Mouse (Mus musculus) CH12.LX (cell line): ENCODE data around the gene Nsun2. TPM values are rescaled to one million over a fixed set of nuclear protein-coding genes. Genes with fewer than 3 reads are reported as not detected.

Experiments
- DNase-seq: peaks from one replicate; pipeline ENCODE4 v3.0.0-alpha.2; 2013; ENCODE audit errors: extremely low read depth
- H3K27ac ChIP-seq: 2 replicates; pipeline ENCODE4 v1.5.1; 2012; ENCODE audit warnings: low read depth, mild to moderate bottlenecking, control low read depth, moderate library complexity; ENCODE audit not compliant: insufficient read depth
- H3K27me3 ChIP-seq: replicated peaks from 2 replicates; pipeline ENCODE3; 2012; ENCODE audit warnings: inconsistent platforms
- H3K36me3 ChIP-seq, 2 experiments: replicated peaks in 1 of 2; 2 replicates each; pipeline versions ENCODE3 to v1.6.1; 2012; ENCODE audit warnings: inconsistent platforms in 1 of 2, low read length in 1 of 2, mild to moderate bottlenecking in 1 of 2, mixed read lengths in 1 of 2, moderate library complexity in 1 of 2; ENCODE audit not compliant: control insufficient read depth in 1 of 2, insufficient read depth in 1 of 2
- H3K4me1 ChIP-seq, 2 experiments: 2 replicates each; pipeline ENCODE4 v1.6.1; 2012; ENCODE audit warnings: inconsistent platforms in 1 of 2, moderate library complexity in 1 of 2; ENCODE audit not compliant: insufficient read depth in 2 of 2, control insufficient read depth in 1 of 2
- H3K4me2 ChIP-seq: 2 replicates; pipeline ENCODE4 v1.6.1; 2012; ENCODE audit warnings: low read depth, mild to moderate bottlenecking, control low read depth; ENCODE audit not compliant: poor library complexity, insufficient read depth, severe bottlenecking
- H3K4me3 ChIP-seq, 3 experiments: fragments of 150-350 bp in 1 of 3; sonication (generic) in 1 of 3; replicated peaks in 1 of 3; 2 replicates each; pipeline versions ENCODE3 to v1.5.1; 2011 to 2012; ENCODE audit warnings: low read depth in 2 of 3, low read length in 2 of 3, mild to moderate bottlenecking in 2 of 3, moderate library complexity in 2 of 3, control low read depth in 1 of 3, improper control_type of control experiment in 1 of 3, inconsistent platforms in 1 of 3, mixed read lengths in 1 of 3; ENCODE audit not compliant: poor library complexity in 1 of 3
- H3K79me2 ChIP-seq: replicated peaks from 2 replicates; pipeline ENCODE4 v1.6.1; 2012; ENCODE audit warnings: mild to moderate bottlenecking, moderate library complexity; ENCODE audit not compliant: control insufficient read depth, poor library complexity, insufficient read depth, severe bottlenecking; ENCODE audit errors: extremely low read depth
- H3K9ac ChIP-seq: 2 replicates; pipeline ENCODE4 v1.6.1; 2012; ENCODE audit warnings: low read depth, mild to moderate bottlenecking, control low read depth, moderate library complexity; ENCODE audit not compliant: insufficient read depth
- H3K9me3 ChIP-seq: replicated peaks from 2 replicates; pipeline ENCODE3; 2012; ENCODE audit warnings: low read length, inconsistent platforms, mixed read lengths
- ELF1 ChIP-seq: IDR thresholded peaks from 2 replicates; pipeline ENCODE4 v1.6.1; 2014; ENCODE audit warnings: low read depth, mild to moderate bottlenecking, inconsistent platforms, low read length, improper control_type of control experiment
- EP300 ChIP-seq: IDR thresholded peaks from 2 replicates; pipeline ENCODE4 v1.6.1; 2011; ENCODE audit warnings: low read length, improper control_type of control experiment
- ETS1 ChIP-seq: conservative IDR thresholded peaks from 2 replicates; pipeline ENCODE4 v1.6.1; 2012; ENCODE audit warnings: low read depth, mild to moderate bottlenecking, inconsistent platforms, low read length, improper control_type of control experiment, moderate library complexity
- GABPA ChIP-seq: IDR thresholded peaks from 2 replicates; pipeline ENCODE4 v1.6.1; 2012; ENCODE audit warnings: low read depth, low read length, improper control_type of control experiment, inconsistent platforms; ENCODE audit not compliant: insufficient replicate concordance
- JUN ChIP-seq: IDR thresholded peaks from 2 replicates; pipeline ENCODE4 v1.6.1; 2011; ENCODE audit warnings: low read depth, mild to moderate bottlenecking, low read length, improper control_type of control experiment, moderate library complexity; ENCODE audit not compliant: insufficient read depth
- MAZ ChIP-seq: IDR thresholded peaks from 2 replicates; pipeline ENCODE4 v1.6.1; 2012; ENCODE audit warnings: low read depth, mild to moderate bottlenecking, inconsistent platforms, low read length, improper control_type of control experiment, moderate library complexity
- MXI1 ChIP-seq: IDR thresholded peaks from 2 replicates; pipeline ENCODE4 v1.6.1; 2011; ENCODE audit warnings: mild to moderate bottlenecking, low read depth, low read length, improper control_type of control experiment
- NELFE ChIP-seq: IDR thresholded peaks from 2 replicates; pipeline ENCODE4 v1.6.1; 2011; ENCODE audit warnings: low read depth, low read length, improper control_type of control experiment
- POLR2AphosphoS2 ChIP-seq: IDR thresholded peaks from 2 replicates; pipeline ENCODE4 v1.6.1; 2011; ENCODE audit warnings: low read depth, low read length, improper control_type of control experiment
- TCF12 ChIP-seq: IDR thresholded peaks from 2 replicates; pipeline ENCODE4 v1.6.1; 2014; ENCODE audit warnings: low read depth, mild to moderate bottlenecking, inconsistent platforms, low read length, improper control_type of control experiment
- UBTF ChIP-seq: IDR thresholded peaks from 2 replicates; pipeline ENCODE4 v1.6.1; 2012; ENCODE audit warnings: low read depth, mild to moderate bottlenecking, inconsistent platforms, low read length, improper control_type of control experiment, moderate library complexity
- USF1 ChIP-seq: IDR thresholded peaks from 2 replicates; pipeline ENCODE4 v1.6.1; 2014; ENCODE audit warnings: low read depth, mild to moderate bottlenecking, inconsistent platforms, low read length, improper control_type of control experiment
- USF2 ChIP-seq: conservative IDR thresholded peaks from 2 replicates; pipeline ENCODE4 v1.6.1; 2011; ENCODE audit warnings: low read depth, low read length, improper control_type of control experiment
- ZC3H11A ChIP-seq: IDR thresholded peaks from 2 replicates; pipeline ENCODE4 v1.6.1; 2012; ENCODE audit warnings: low read depth, mild to moderate bottlenecking, inconsistent platforms, low read length, improper control_type of control experiment
- ZMIZ1 ChIP-seq: IDR thresholded peaks from 2 replicates; pipeline ENCODE4 v1.6.1; 2012; ENCODE audit warnings: low read depth, mild to moderate bottlenecking, inconsistent platforms, low read length, improper control_type of control experiment
- ZNF384 ChIP-seq: IDR thresholded peaks from 2 replicates; pipeline ENCODE4 v1.6.1; 2012; ENCODE audit warnings: low read depth, low read length, improper control_type of control experiment, inconsistent platforms
- dilution Hi-C: fragments of 300-500 bp; cut with MboI; formaldehyde crosslinking; loops from 2 replicates; pipeline ENCODE4 v1.14.3; 2020; ENCODE audit warnings: low sequenced_read_pairs; ENCODE audit not compliant: extremely low pct_unique_long_range_greater_than_20kb, extremely low pct_ligation_motif_present
- in situ Hi-C: fragments of 300-500 bp; cut with MboI; formaldehyde crosslinking; loops from 3 replicates; pipeline ENCODE4 v1.14.3; 2019; ENCODE audit warnings: low sequenced_read_pairs, low pct_ligation_motif_present, low pct_unique_long_range_greater_than_20kb, mixed read lengths
- polyA plus RNA-seq: library from polyadenylated mRNA; unstranded; fragments of >175 nt; gene quantifications from 2 replicates; pipeline ENCODE4 v1.2.1, GENCODE M21; 2012; ENCODE audit warnings: low read depth; ENCODE audit not compliant: insufficient read length
- total RNA-seq, 2 experiments: library from RNA; depleted of rRNA; stranded (reverse); fragments of 300-350 nt in 1 of 2; fragments of >200 nt in 1 of 2; gene quantifications; 2 replicates each; pipeline ENCODE4 v1.2.3; 2012 to 2014

The Nsun2 gene
- total and polyA plus RNA-seq, 3 experiments, result 178 to 292 (median 279) TPM

DNA sequence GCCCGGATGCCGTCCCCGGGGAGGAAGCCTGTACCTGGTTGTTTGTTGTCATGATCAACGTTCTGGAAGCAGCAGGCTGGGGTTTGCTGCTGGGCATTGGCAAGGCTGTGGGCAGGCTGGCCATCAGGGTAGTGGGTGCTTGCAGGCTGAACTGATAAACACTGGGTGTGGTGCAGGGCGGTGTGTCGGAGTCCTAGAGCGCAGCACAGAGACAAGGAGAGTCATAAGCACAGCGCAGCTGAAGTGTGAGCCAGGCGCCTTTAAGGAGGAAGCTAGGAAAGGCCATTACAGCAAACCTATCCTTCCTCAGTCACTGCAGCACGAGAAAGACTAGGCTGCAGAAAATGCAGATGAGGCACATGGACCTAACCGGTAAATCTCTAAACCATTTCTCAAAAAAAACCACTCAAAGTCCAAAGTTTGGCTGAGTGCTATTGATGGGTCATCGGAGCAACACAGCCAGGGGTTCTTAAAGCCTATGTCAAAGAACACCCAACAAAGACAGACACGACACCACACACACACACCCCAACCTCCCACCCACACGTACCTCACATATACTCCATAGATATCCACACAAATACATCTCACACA, 31.3 kb upstream of the Nsun2 start:
- H3K9ac ChIP-seq, result no peak overlapping the region
- H3K27ac ChIP-seq, result no peak overlapping the region
- no peaks in the 10 kb centered on the region for H3K4me1 ChIP-seq
- no peak overlapping the region for H3K4me3 ChIP-seq
- no peak for DNase-seq
- dilution Hi-C loops (no loop called here), in situ Hi-C loops (loop anchor here (5.0 kb wide), 1 partner anchor 150 kb away; no protein-coding TSS in a partner anchor)
- TF ChIP-seq ETS1 (no peak), UBTF (no peak), GABPA (no peak), EP300 (no peak), USF1 (no peak)
- no peak overlapping the region for H3K4me2 ChIP-seq
- no peaks in the 10 kb centered on the region for H3K27me3 ChIP-seq
- no peaks in the 10 kb centered on the region for H3K9me3 ChIP-seq
- H3K36me3 ChIP-seq, result peaks cover 61 to 92% of the 10 kb centered on the region in 2 experiments
- H3K79me2 ChIP-seq, result no peaks in the 10 kb centered on the region

DNA sequence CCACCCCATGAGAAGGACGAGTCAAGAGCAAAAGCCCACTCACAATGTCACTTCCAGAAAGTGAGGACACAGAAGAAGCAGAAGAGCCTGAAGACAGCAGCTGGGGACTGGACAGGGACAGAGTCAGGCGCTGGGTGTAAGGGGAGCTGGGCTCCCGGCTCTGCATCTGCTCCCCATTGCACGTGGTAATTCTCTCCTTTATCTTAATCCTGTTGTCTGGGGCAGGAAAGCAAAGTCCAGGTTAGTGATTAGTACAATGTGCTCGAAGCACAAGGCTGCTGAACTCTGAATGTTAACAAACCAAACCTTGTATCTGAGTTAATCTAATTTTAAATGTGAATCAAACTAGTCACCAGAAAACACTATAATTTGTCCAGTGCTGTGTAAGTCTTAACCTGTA, 30.7 kb upstream of the Nsun2 start:
- no peak for TF ChIP-seq MXI1
- no peak for TF ChIP-seq POLR2AphosphoS2
- no peak for TF ChIP-seq ZMIZ1
- no peak for TF ChIP-seq TCF12
- no peak for TF ChIP-seq ZC3H11A
- TF ChIP-seq GABPA, result no peak
- no peak for TF ChIP-seq MAZ
- TF ChIP-seq UBTF, result no peak
- no peak for TF ChIP-seq USF2
- TF ChIP-seq NELFE, result no peak
- TF ChIP-seq ETS1, result no peak
- no peak for TF ChIP-seq ZNF384
- TF ChIP-seq ELF1, result no peak
- no peak for TF ChIP-seq JUN
- dilution Hi-C loops, result no loop called here
- Histone ChIP-seq H3K9ac (no peak overlapping the region), H3K27ac (no peak overlapping the region), H3K4me3 (no peak overlapping the region), H3K9me3 (no peaks in the 10 kb centered on the region), H3K36me3 (peaks cover 64 to 93% of the 10 kb centered on the region in 2 experiments), H3K4me1 (no peaks in the 10 kb centered on the region), H3K27me3 (no peaks in the 10 kb centered on the region), H3K79me2 (no peaks in the 10 kb centered on the region), H3K4me2 (no peak overlapping the region)
- DNase-seq, result no peak
- in situ Hi-C loops, result loop anchor here (5.0 kb wide), 1 partner anchor 149 kb away; no protein-coding TSS in a partner anchor
